Mouse (Mus musculus) forebrain, embryonic 16.5 days (tissue): ENCODE results near the gene Btbd8. TPM values are rescaled to one million over a fixed set of nuclear protein-coding genes. Genes with fewer than 3 reads are reported as not detected.
A peak's percentile ranks its signal among the peaks of the same experiment; 100 is the strongest.

ENCODE experiments used
- ATAC-seq: fragments of 200-750 bp; cut with Nextera tagmentation; 2 replicates; pipeline ENCODE4 v1.8.0; 2017; ENCODE audit warnings: mild to moderate bottlenecking, moderate library complexity
- H3K27ac ChIP-seq: fragments of 300-500 bp; sonication (generic); 2 replicates; pipeline ENCODE4 v1.5.1; 2014; ENCODE audit warnings: low read length, control low read depth
- H3K27me3 ChIP-seq: fragments of 300-500 bp; sonication (generic); replicated peaks from 2 replicates; pipeline ENCODE4 v1.6.1; 2014; ENCODE audit warnings: low read length; ENCODE audit not compliant: control insufficient read depth, insufficient read depth
- H3K36me3 ChIP-seq: fragments of 300-500 bp; sonication (generic); 2 replicates; pipeline ENCODE4 v1.6.1; 2014; ENCODE audit not compliant: control insufficient read depth, insufficient read depth
- H3K4me1 ChIP-seq: fragments of 300-500 bp; sonication (generic); replicated peaks from 2 replicates; pipeline ENCODE4 v1.6.1; 2014; ENCODE audit warnings: low read length; ENCODE audit not compliant: control insufficient read depth, insufficient read depth
- H3K4me2 ChIP-seq: fragments of 300-500 bp; sonication (generic); 2 replicates; pipeline ENCODE4 v1.6.1; 2014; ENCODE audit warnings: mild to moderate bottlenecking, low read length, control low read depth
- H3K4me3 ChIP-seq: fragments of 300-500 bp; sonication (generic); replicated peaks from 2 replicates; pipeline ENCODE4 v1.5.1; 2014; ENCODE audit warnings: mild to moderate bottlenecking, low read length, control low read depth
- H3K9ac ChIP-seq: fragments of 300-500 bp; sonication (generic); replicated peaks from 2 replicates; pipeline ENCODE4 v1.6.1; 2014; ENCODE audit warnings: low read depth, low read length, control low read depth
- H3K9me3 ChIP-seq: fragments of 300-500 bp; sonication (generic); 2 replicates; pipeline ENCODE4 v1.6.1; 2016; ENCODE audit warnings: low read length; ENCODE audit not compliant: control insufficient read depth
- WGBS: fragments of 180-500 bp; shearing (Covaris S2); extraction: QIAGEN DNeasy Blood & Tissue Kit; methylation state at CpG from one replicate; pipeline ENCODE4 v1.1.7; 2014; 5-methylcytosine and 5-hydroxymethylcytosine counted together
- polyA plus RNA-seq: library from polyadenylated mRNA; unstranded; fragments of >200 nt; fragmentation: Nextera tagmentation; extraction: Ambion mirVana; gene quantifications from 2 replicates; pipeline ENCODE4 v1.2.1, GENCODE M21; 2015

Btbd8 gene
- polyA plus RNA-seq = 31.5 and 34.4 TPM in 2 replicates

DNA sequence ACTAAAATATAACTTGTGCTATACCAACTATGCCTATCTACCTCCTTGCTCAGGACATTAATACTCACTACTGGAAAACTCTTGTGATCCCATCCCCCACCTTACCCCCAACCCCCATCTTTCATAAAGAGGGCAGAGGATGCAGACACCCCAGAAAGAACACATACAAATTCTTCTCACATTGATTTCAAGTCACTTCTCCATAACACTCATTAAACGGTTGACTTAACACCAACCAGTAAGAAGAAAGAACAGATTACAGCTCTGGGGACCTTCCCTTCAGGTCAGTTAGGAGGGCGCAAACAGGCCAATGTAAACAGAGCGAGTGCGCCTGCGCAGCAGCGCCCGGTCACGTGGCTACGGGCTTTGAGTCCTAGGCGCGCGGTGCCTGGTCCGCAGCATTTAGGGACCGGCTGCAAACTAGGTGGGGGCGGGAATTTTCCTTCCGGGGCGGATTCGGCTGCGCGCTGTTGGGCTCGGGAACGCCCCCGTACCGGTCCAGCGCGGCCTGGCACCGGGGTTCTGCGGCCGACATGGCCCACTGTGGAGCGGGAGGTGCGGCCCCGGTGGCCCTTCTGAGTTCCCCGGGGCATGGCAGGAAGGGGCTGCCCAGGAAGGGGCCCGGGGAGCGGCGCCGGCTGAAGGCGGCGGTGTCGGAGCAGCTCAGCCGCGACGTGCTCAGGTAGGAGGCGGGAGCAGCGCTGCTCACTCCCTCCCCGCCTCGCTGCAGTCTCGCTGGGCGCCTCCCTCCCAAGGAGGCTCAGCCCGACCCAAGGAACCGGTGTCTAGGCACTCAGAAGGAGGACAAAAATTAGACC is at the start of gene Btbd8:
Btbd8 (plus strand) TSS at position 534 of the 818 bp plus-strand sequence.
- H3K9ac ChIP-seq = peak within 1 kb of the TSS; percentile 94
- peak; percentile 95 for ATAC-seq
- H3K9me3 ChIP-seq = no peaks in the 10 kb centered on the region
- H3K4me1 ChIP-seq = peaks cover 6% of the 10 kb centered on the region
- peak within 1 kb of the TSS; percentile 76 for H3K4me3 ChIP-seq
- WGBS = under 1% methylated on average over 51 of the region's 51 CpGs
- H3K4me2 ChIP-seq = peak within 1 kb of the TSS; percentile 71
- no peaks in the 10 kb centered on the region; the same call in 1 of the 2 replicates for H3K27me3 ChIP-seq
- H3K36me3 ChIP-seq = no peaks in the 10 kb centered on the region
- H3K27ac ChIP-seq = peak within 1 kb of the TSS; percentile 88

DNA sequence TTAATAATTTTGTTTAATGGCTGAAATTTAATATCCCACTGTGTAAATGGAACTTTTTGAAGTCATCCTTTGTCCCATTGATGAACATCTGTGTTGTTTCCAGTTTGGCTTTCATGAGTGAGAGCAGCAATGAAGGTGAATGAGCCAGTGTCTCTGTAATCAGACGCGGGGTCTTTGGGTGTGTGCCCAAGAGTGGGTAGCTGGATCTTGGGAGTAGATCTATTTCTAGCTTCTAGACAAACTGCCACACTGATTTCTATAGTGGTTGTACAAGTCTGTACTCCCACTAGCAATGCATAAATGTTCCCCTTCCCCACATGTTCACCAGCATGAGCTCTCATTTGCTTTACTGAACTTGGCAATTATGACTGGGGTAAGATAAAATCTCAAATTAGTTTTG is 48.4 kb upstream of the Btbd8 start:
- H3K4me1 ChIP-seq = no peaks in the 10 kb centered on the region
- no peak overlapping the region for H3K9ac ChIP-seq
- H3K27me3 ChIP-seq = no peaks in the 10 kb centered on the region
- no peaks in the 10 kb centered on the region for H3K9me3 ChIP-seq
- no peak overlapping the region for H3K4me2 ChIP-seq
- WGBS = 90% methylated on average over 2 of the region's 2 CpGs
- H3K4me3 ChIP-seq = no peak overlapping the region
- no peaks in the 10 kb centered on the region for H3K36me3 ChIP-seq
- no peak for ATAC-seq
- H3K27ac ChIP-seq = no peak overlapping the region

DNA sequence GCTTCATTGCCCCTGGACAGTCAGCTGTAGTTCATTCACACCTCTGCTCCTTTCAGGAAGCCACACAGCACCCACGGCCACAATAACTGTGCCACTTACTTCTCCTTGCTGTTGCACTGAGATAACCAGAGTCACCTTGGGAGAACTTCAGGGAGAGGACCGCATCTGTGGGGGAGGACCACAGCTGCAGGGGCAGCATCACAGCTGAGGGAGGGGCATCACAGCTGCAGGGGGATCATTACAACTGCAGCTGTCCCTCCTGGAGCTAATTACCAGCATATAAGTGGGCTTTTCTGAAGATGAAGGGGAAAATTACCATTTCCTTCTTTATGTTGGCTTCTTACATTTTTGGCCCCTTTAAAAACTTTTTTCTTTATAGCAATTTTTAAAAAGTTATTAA is 43.4 kb upstream of the Btbd8 start:
- Histone ChIP-seq H3K9me3 (no peaks in the 10 kb centered on the region), H3K4me2 (no peak overlapping the region), H3K27me3 (no peaks in the 10 kb centered on the region), H3K4me1 (no peaks in the 10 kb centered on the region), H3K36me3 (no peaks in the 10 kb centered on the region), H3K4me3 (no peak overlapping the region), H3K27ac (no peak overlapping the region), H3K9ac (no peak overlapping the region)
- ATAC-seq = no peak
- 73% methylated on average over 2 of the region's 2 CpGs for WGBS

DNA sequence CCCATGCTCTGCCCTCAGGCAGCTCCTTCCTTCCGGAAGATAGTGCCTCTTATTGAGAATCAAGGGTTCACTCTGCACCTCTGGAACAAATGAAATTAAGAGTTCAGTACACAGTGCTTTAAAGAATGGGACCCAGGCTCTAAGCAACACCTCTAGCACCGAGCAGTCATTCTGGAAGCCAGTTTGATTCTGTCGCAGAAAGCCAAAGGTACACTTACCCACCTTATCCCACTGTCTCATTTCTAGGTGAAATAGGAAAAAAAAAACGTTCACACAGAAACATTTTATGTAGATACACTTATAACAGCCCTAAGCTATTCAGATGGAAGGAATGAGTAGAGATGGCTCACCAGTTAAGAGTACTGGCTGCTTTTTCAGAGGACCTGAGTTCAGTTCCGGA is 35.4 kb upstream of the Btbd8 start, which contains the start of gene Ephx4:
Ephx4 (plus strand) TSS at position 301 of the 400 bp plus-strand sequence.
- peak within 1 kb of the TSS; percentile 96 for H3K4me2 ChIP-seq
- 11% methylated on average over 5 of the region's 5 CpGs for WGBS

DNA sequence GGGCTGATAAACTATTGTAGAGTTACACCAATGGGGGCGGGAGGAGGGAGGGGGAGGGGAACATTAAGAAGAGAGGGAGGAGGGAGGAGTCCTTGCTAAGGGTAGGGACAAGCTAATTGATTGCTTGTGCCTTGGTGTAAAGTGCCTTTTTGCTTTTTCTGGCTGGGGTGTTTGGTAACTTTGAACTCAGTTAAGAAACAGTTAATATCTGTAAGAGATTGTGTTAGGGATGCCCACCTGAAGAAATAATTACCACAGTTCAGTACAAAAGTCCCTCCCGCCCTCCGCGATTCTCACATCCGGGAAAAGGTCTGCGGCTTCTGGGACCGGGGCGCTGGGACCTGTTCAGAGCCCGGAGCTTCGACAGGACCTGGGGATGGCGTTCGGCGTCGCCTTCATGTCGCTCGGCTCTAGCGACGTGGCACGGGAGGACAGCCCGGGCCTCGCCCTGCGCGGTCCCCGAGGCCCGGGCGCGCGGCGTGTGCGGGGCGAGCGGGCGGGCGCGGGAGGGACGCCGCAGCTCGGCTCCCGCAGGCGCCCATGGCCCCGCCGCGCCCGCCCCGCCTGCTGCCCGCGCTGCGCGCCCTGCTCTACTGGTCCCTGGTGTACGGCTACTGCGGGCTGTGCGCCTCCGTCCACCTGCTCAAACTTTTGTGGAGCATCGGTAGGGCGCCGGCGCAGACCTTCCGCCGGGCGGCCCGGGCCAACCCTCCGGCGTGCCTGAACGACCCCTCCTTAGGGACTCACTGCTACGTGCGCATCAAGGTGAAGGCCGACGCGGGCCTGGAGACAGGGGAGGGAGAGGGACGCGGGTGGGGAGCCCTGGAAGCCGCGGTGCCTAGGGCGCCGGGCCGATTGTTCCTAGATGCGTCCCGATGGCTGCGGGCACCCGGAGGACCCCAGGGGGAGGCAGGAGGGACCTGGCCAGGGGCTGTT is 34.5 kb upstream of the Btbd8 start:
- under 1% methylated on average over 57 of the region's 80 CpGs for WGBS
- Histone ChIP-seq H3K9ac (peak overlapping the region; percentile 75), H3K27ac (no peak overlapping the region)

More for the DNA sequence above, 35.4 kb upstream of the Btbd8 start, which contains the start of gene Ephx4:
- H3K4me1 ChIP-seq = peaks cover 13% of the 10 kb centered on the region
- no peaks in the 10 kb centered on the region for H3K9me3 ChIP-seq
- peak within 1 kb of the TSS; percentile 75 for H3K9ac ChIP-seq
- peak within 1 kb of the TSS; percentile 71 for H3K4me3 ChIP-seq
- H3K27ac ChIP-seq = no peak within 1 kb of the TSS
- peaks cover 8% of the 10 kb centered on the region for H3K27me3 ChIP-seq
- no peaks in the 10 kb centered on the region for H3K36me3 ChIP-seq
- ATAC-seq = no peak

DNA sequence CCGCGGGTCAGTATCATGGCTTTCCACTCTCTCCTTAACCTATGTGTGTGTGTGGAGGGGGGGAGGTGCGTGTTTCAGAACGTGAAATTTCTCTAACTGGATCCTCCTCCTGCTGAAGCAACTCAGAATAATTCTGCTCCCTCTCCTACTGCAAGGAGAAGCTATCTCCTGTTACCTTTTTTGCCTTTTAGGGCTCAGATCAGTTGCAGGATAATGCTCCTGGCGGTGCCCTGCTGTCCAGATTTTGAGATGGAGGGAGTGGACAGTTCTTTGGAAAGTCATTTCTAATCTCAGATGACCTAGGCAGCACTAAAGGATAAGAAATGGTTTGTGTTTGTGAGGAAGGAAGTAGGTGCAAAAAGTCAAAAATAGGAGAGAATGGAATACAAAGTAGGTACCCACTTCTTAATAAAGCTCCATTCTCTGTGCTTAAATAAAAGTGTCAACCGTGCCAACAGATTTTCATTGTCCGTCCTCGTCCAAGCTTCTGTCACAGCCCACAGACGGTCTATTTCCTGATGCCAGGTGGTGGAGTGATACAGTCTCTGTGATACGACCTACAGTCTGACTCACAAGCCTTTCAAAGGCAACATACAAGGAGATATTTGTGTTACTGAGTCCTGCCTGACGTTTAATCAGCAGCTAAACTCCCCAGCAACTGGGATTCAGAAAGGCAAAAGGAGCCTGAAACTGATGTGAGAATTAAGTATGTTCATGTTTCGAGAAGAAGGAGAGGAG is 33.7 kb upstream of the Btbd8 start:
- Histone ChIP-seq H3K4me3 (peak overlapping the region; percentile 71), H3K36me3 (no peaks in the 10 kb centered on the region), H3K27me3 (peaks cover 8% of the 10 kb centered on the region), H3K4me1 (peaks cover 13% of the 10 kb centered on the region), H3K9ac (peak overlapping the region; percentile 75), H3K4me2 (peak overlapping the region; percentile 96), H3K9me3 (no peaks in the 10 kb centered on the region), H3K27ac (no peak overlapping the region)
- ATAC-seq = no peak; the same call in 1 of the 2 replicates
- 23% methylated on average over 12 of the region's 12 CpGs for WGBS

More for the DNA sequence above, 34.5 kb upstream of the Btbd8 start:
- Histone ChIP-seq H3K4me3 (peak overlapping the region; percentile 71), H3K27me3 (peaks cover 8% of the 10 kb centered on the region), H3K9me3 (no peaks in the 10 kb centered on the region), H3K4me2 (peak overlapping the region; percentile 96), H3K36me3 (no peaks in the 10 kb centered on the region), H3K4me1 (peaks cover 13% of the 10 kb centered on the region)
- ATAC-seq = peak; percentile 76

DNA sequence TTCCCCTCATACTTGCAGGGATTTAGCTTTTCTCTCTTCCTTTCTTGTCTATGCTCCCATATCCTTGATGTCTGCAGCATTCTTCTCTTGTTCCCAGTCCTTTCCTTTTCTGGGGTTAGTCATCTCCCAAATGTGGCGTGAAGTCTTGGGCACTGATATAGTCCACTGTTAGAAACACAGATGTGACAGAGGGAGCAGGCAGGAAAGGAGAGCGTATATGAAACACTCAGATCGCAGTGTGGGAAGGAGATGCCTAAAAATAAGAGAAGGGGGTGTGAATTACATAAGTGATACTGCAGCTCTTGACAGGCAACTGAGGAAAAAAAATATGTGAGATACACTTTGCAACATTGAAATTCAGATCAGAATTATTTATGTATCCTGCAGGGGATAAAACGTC is 32.4 kb upstream of the Btbd8 start:
- Histone ChIP-seq H3K27ac (no peak overlapping the region), H3K4me1 (peaks cover 13% of the 10 kb centered on the region), H3K9ac (no peak overlapping the region), H3K4me3 (no peak overlapping the region), H3K36me3 (no peaks in the 10 kb centered on the region), H3K27me3 (peaks cover 8% of the 10 kb centered on the region), H3K9me3 (no peaks in the 10 kb centered on the region), H3K4me2 (no peak overlapping the region)
- ATAC-seq = no peak
- 69% methylated on average over 4 of the region's 4 CpGs for WGBS

DNA sequence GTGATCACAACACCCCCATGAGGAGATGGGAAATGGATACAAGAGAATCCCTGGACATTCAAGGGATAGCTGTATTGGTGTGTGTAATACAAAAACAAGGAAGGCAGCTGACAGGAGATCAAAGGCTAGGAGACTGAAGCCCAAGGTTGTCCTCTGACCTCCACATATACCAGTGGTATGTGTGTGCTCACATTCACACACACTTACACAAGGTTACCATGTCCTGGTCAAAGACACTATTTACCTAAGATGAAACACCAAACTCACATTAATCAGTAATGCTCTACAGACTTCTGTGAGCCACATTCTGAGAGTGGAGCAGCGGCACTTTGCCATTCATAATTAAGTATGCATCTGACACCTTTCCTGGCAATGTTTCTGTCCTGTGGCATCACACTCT is 27.5 kb upstream of the Btbd8 start:
- H3K27ac ChIP-seq = no peak overlapping the region
- WGBS = 84% methylated on average over 1 of the region's 1 CpGs
- H3K27me3 ChIP-seq = no peaks in the 10 kb centered on the region
- H3K9me3 ChIP-seq = no peaks in the 10 kb centered on the region
- no peak overlapping the region for H3K9ac ChIP-seq
- H3K4me2 ChIP-seq = no peak overlapping the region
- ATAC-seq = no peak
- no peak overlapping the region for H3K4me3 ChIP-seq
- no peaks in the 10 kb centered on the region for H3K36me3 ChIP-seq
- peaks cover 9% of the 10 kb centered on the region; the same call in 1 of the 2 replicates for H3K4me1 ChIP-seq
